Mouse (Mus musculus) adrenal gland, postnatal 36 days (tissue): ENCODE data around the gene Osbpl10. TPM values are rescaled to one million over a fixed set of nuclear protein-coding genes. Genes with fewer than 3 reads are reported as not detected.
"Not testable (repeated sequence)": the region's sequence is repeated elsewhere in the genome, so short reads cannot be mapped to it uniquely, and the experiment has no call there.

Experiments
- DNase-seq, 2 experiments: peaks; one replicate each; pipeline ENCODE4 v3.0.0; 2021; ENCODE audit warnings: mixed read lengths in 1 of 2
- long read RNA-seq, 2 experiments: library from polyadenylated mRNA; stranded (forward); transcript quantifications; one replicate each; pipeline ENCODE4 v2.0.0; 2021; ENCODE audit warnings: borderline sequencing depth in 2 of 2
- total RNA-seq, 2 experiments: library from RNA; stranded (reverse); gene quantifications; 2 replicates each; pipeline ENCODE4 v1.2.3; 2021

Gene Osbpl10
- 1 to 10 TPM; 4.9 to 5.2 TPM for total RNA-seq
- long read RNA-seq, experiment 1, partial matches to known transcripts = 1 of 4 reads
- long read RNA-seq, experiment 1, other reads (novel, unspliced or antisense) = 2 of 4 reads
- long read RNA-seq, experiment 2, partial matches to known transcripts = 1 of 3 reads
- long read RNA-seq, experiment 2, other reads (novel, unspliced or antisense) = 2 of 3 reads

GRCm38 (mm10) chr9:114978281-114979111, at the start of gene Osbpl10:
Osbpl10 (plus strand) TSS chr9:114978569.
- peak; percentile 89 to 90 for DNase-seq

DNA sequence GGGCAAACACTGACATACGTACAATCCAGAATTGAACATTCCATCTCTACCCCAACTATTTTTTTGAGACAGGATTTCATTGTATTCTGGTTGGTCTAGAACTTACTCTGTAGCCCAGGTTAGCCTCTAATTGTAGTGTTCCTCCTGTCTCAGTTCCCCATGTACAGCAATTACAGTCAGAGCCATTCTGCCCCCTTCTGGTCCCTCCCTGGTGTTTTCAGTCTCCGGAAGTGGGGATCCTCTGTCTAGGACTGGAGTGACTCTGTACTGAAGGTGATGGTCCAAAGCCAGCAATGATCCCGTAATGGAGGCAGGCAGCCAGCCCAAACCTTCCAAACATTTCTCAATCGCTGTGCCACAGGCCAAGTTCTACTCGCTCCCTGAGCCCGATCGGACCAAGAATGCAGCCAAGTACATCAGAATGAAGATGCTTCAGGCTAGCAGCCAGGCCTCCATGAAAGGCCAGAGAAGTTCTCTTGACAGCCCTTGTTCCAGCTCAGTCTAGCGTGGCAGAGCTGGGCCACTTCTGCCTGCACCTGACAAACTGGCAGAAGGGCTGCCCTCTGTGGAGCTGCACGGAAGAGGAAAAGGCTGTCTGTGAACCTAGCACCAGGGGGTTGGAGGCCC, 47.8 kb upstream of the Osbpl10 start:
- DNase-seq = peak; percentile 68 to 73

DNA sequence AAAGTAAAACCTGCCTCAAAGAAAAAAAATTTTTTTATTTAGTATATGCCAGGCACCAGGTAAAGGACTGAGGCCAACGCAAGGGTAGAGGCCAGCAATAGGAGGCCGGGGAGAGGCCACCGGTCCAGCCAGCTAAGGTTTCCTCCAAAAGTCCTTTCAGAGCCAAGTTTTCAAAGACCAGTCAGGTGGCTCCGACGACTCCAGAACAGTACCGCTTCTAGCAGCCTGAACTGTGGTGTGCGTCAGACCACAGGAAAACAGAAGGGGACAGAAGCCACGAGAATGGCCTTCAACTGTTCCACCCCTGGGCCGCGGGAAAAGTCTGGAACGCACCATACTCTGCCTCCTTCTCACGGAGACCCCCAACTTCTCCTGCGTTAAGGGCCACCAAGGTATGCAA, 45.8 kb upstream of the Osbpl10 start:
- DNase-seq = peak; percentile 56 to 62

- no peak for DNase-seq
Observed at GRCm38 (mm10) chr9:114933037-114933722, 45.2 kb upstream of the Osbpl10 start.

DNA sequence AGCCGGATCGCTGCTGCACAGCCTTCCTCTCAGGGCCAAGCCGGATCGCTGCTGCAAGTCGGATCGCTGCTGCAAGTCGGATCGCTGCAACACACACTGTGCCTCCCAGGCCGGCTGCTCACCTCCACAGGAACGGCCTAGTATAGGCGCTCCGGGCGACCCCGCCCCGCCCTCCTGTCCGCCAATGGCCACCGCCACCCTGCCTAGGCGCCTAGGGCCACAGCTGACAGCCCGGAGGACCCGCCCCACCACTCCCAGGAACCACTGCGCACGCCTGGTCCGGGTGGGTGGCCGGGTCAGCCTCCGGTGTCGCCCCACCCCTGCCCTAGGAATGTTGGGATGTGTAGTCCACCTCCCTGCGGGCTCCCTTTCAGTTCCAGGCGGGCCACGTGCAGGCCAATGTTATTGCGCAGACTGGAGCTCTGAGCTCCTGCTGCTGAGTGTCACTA, 44.6 kb upstream of the Osbpl10 start, which contains the start of gene Gpd1l:
TSS of gene Gpd1l (minus strand) at position 265 of the 449 bp plus-strand sequence.
- peak; percentile 100 for DNase-seq

DNA sequence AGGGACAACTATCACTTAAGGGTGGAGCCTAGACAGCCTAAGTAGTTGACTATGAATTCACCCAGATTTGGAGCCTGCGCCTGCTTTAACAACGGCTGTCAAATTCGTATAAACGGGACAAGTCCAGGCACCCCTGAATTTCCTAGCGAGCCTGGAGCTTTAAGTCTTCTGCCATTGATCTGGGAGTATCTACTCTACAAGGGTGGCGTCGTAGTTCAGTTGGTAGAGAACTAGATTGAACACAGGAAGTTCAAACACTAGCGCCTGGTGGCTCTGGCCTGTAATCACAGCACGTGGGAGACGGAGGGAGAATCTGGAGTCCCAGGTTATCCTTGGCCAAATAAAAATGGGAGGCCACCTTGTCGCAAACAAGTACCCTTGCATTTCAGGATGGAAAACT, 44.1 kb upstream of the Osbpl10 start:
- no peak for DNase-seq

DNA sequence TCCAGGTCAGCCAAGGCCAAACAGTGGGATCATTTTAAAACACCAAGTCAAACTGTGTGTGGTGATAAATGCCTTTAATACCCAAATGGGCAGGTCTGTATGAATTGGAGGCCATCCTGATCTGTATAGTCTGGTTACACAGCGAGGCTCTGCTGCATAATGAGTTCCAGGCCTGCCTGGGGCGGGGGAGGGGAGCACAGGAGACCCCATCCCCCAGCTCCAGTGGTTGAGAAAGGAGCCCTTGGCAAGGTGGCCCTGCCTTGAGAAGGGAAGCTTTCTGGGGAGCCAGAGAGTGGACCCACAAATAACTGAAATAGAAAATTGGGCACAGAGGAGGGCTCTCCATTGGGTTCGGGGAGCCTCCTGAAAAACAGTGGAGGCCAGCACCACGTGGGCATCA, 43.0 kb upstream of the Osbpl10 start:
- no peak for DNase-seq

GRCm38 (mm10) chr9:114936687-114937086, 41.7 kb upstream of the Osbpl10 start:
- no peak for DNase-seq

DNA sequence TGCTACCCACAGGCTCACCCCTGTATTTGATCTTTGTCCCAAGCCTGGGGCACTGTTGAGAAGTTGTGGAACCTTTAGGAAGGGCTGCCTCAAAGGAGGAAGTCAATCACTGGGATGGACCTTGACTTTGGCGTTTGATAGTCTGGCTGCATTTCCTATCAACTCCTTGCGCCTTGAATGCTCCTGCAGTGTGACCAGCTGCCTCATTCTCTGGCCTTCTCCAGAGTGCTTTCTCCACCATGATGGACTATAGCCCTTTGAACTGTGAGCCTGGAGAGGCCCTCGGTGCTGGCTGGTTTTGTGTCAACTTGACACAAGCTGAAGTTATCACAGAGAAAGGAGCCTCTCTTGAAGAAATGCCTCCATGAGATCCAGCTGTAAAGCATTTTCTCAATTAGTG, 33.7 kb upstream of the Osbpl10 start:
- no peak for DNase-seq

DNA sequence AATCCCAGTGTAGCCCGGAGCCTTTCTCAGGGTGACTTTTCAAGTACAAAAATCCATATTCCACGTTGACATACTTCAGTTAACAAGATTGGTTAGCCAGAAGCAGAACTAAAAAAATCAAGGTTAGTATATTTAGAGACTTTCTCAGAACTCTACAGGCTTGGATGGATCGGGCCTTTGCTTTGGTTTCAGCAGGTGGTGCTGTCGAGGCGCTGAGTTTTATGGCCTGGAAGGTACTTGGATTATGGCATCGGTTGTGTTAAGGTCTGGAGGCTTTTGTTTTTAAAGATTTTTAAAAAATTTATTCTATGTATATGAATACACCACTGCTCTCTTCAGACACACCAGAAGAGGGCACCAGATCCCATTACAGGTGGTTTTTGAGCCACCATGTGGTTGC, 32.8 kb upstream of the Osbpl10 start:
- peak in 1 of 2 experiments; percentile 5 for DNase-seq

DNA sequence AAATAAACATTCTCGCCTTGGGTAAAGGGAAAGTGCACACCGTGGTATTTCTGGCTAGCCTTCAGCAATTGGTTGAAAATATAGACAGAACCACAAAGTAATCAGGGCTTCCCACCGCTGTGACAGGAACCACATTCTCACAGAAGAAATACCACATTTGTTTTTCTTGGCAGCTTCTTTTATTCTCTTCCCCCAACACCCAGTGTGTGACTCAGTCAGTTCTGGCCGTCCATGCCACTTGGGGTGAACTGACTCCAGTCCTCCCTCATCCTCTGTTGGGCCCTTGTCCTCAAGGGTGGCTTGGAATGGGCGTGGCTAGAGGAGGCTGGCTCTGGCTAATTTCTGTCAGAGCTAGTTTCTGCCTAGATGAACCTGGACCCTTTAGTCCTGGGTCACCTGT, 30.0 kb upstream of the Osbpl10 start:
- peak; percentile 55 to 66 for DNase-seq

DNA sequence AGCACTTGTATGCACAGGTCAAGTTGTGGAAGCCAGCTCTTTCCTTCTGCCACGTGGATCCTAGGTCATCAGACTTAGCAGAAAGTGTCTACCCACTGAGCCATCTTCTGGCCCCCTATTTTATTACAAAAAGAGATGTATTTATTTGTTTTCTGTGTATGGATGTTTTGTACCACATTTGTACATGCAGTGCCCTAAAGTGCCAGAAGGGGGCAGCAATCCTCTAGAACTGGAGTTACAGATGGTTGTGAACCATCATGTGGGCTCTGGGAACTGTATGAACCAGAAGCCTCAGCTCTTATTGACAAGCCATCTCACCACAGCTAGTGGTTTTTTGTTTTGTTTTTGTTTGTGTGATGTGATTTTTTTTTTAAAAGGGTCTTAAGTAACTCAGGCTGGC, 25.5 kb upstream of the Osbpl10 start:
- DNase-seq = peak in 1 of 2 experiments; percentile 22

DNA sequence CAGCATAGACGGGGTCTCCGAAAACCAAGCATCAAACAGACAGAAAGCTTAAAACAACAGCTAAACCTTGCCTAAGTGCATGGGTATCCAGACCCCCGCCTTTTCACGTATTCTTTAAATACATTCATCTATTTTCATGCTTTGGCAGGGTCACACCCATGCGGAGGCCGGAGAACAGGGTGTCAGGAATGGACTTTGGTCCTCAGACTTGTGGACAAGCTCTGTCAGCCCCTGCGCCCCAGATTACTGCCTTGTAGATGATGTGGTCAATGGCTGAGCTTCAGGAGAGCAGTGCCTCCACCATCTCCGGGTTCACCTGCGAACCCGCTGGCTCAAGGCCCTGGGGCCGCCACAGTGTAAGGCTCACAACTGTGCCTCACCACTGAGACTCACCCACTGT, 23.0 kb upstream of the Osbpl10 start:
- DNase-seq = no peak

- peak in 1 of 2 experiments; percentile 36 for DNase-seq
Observed at GRCm38 (mm10) chr9:114956945-114957344, 21.4 kb upstream of the Osbpl10 start.

DNA sequence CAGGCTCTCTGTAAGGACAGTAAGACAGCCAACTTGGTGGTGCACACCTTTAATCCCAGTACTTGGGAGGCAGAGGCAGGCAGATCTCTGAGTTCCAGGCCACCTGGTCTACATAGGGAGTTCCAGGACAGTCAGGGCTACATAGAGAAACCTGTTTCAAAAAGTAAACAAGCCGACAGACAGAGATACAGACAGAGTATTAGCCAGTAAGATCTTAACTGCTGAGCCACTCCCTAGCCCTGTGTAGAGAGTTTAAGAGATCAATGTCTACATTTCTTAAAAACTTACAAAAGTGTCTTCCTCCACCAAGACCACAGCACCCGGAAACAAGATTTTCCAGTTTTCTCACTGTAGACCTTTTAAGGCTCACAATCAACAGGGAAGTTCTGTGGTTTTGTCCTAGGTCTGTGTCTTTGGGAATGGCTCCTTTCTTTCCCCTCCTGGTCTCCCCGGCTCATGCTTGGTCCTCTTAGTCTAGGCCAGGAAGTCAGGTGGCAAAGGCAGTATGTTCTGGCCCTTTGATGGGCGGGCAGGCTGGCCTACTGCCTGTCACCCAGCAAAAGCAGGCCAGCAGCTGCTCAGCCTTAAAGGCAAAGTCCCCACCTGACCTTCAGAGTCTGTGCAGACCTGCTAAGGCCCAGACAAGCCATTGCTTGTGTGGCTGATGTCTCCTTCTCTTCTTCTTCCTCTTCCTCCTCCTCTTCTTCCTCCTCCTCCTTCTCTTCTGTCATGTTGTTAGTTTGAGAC, 18.2 kb upstream of the Osbpl10 start:
- peak in 1 of 2 experiments; percentile 13 for DNase-seq

DNA sequence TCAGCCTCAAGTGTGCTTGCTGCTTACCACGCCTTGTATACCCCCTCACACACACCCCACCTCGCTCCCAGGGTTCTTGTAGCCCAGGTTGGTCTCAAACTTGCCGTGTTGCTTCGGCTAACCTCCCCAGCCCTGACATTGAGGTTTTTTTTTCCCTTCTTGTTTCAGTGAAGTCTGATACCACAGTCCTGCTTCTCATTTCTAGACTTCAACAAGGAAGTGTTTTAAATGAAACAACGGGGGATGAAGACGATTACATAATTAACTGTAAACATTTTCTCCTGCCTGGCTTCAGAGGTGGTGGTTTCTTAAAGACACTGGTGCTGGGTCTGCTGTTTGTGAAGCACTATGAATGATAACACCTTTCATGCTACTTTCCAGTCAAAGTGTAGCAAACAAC, 17.5 kb upstream of the Osbpl10 start:
- DNase-seq = no peak

- DNase-seq = no peak
Observed at GRCm38 (mm10) chr9:114964093-114964492, 14.3 kb upstream of the Osbpl10 start.

GRCm38 (mm10) chr9:114966286-114966685, 12.1 kb upstream of the Osbpl10 start:
- DNase-seq = not testable (repeated sequence)

DNA sequence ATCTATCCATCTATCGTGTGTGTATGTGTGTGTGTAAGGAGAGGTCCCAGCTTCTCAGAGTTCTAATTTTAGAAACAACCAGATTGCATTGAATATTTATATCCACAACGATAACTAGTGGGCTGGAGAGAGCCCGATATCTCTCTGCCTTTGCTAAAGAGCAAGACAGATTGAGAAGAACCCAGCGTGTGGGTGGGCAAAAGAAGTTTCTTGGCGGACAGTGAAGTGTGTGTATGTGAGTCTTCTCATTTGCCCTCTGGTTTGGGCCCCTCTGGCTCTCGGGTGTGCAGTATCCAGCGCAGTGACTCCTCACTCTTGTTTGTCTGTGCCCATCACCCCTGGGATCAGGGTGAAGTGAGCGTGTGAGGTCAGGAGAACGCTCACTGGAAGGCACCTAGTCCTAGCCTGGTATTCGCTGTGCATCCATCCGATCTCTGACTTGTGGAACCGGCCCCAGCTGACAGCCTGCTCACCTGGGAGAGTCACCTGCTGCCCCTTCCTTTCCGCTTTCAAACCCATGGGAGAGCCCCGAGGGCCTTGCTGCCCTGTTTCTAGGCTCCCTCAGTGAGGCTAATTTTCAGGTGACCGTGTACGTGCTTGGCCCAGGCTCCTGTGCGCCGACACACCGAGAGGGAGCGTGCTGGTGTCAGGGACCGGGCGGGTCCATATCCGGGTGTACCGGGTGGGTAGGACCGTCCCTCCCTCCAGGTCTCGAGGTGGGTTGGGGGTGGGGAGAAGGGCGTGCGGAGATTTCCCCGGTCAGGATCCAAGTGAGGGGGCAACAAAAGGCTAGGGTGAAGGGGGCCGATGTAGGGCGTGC, 698 bp upstream of the Osbpl10 start:
- no peak for DNase-seq

DNA sequence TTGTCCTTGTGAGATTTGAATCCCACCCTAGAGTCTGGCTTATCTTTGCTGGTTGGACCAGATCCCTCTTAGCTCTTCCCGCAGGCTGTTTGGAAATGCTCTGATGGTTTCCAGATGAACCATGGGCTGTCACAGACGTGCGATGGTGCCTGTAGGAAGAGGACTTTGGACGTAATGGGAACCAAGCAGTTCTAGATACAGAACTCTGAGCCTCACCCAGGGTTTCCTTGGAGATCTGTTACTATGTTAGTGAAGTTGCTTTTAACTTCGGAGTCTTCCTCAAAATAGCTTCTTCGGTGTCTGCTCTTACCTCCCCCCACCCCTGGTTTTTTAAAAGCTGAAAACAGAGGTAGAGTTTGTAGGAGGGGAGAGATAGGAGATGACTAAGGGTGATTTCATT, 1.6 kb downstream of the Osbpl10 start:
- no peak for DNase-seq
